Mouse (Mus musculus) cerebellum, adult 11-12 months (tissue): ENCODE measurements around the gene Fbxw28.
"Not testable (repeated sequence)": the region's sequence is repeated elsewhere in the genome, so short reads cannot be mapped to it uniquely, and the experiment has no call there.

Experiments
- DNase-seq: peaks from one replicate; pipeline ENCODE4 v3.0.0; 2022

The Fbxw28 gene

DNA sequence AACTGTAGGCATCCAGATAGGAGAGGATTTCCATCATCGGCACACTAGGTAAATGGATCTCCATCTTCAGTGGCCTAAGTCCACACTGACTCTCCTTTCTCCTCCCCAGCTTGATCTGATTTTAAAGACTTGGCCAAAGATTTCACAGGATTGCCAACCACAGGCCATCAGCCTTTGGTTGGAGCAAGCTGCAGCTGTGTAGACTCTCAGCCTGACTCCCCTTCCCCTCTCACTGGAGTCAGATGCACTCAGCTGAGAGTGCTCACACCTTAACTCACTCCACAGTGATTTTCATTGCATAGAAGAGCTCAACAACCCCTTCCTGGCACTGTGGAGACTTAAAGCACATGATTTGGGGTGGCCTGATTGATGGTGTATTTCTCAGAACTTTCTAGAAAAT, at the start of gene Fbxw28:
Fbxw28 (minus strand) TSS at position 101 of the 400 bp plus-strand sequence.
- not testable (repeated sequence) for DNase-seq

DNA sequence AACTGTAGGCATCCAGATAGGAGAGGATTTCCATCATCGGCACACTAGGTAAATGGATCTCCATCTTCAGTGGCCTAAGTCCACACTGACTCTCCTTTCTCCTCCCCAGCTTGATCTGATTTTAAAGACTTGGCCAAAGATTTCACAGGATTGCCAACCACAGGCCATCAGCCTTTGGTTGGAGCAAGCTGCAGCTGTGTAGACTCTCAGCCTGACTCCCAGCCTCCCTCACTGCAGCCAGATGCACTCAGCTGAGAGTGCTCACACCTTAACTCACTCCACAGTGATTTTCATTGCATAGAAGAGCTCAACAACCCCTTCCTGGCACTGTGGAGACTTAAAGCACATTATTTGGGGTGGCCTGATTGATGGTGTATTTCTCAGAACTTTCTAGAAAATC, 51.9 kb downstream of the Fbxw28 start, which contains the start of gene Fbxw14:
Fbxw14 (minus strand) TSS at position 101 of the 400 bp plus-strand sequence.
- not testable (repeated sequence) for DNase-seq
